Mouse (Mus musculus) left cerebral cortex, adult 8-10 months (tissue): ENCODE data around the gene Tln2. TPM values are rescaled to one million over a fixed set of nuclear protein-coding genes. Genes with fewer than 3 reads are reported as not detected.

Source experiments
- DNase-seq, 2 experiments: peaks; one replicate each; pipeline ENCODE4 v3.0.0; 2022; ENCODE audit warnings: low spot score in 2 of 2
- total RNA-seq, 4 experiments: library from RNA; stranded (reverse); gene quantifications; 2 replicates each; pipeline ENCODE4 v1.2.4; 2022

The Tln2 gene
- total RNA-seq, 4 experiments from 2014 or later: 87.9 to 106 (median 99.3) TPM

GRCm38 (mm10) chr9:67214191-67214985 lies 345.1 kb downstream of the Tln2 start:
- no peak for DNase-seq

- peak in 1 of 2 experiments; percentile 55 for DNase-seq
Measured at GRCm38 (mm10) chr9:67213275-67213674, 346.2 kb downstream of the Tln2 start.

DNA sequence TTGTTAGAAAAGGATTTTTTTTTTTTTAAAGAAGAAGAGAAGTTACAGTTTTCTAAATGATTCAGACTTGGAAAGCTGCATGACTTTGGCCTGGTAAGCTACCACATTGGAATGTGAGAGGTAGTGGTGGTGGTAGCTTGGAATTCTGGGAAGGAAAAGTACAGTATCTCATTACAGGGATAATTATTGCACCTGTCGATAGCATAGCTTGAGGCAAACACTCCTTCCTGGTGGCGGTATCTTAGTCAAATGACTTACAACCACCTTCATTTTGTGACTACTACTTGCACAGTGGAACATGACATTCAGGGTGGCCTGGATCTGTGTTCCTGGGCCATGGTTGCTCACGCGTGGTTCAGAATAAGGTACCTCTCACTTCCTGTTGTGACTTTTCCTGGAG lies 348.3 kb downstream of the Tln2 start:
- DNase-seq: no peak

DNA sequence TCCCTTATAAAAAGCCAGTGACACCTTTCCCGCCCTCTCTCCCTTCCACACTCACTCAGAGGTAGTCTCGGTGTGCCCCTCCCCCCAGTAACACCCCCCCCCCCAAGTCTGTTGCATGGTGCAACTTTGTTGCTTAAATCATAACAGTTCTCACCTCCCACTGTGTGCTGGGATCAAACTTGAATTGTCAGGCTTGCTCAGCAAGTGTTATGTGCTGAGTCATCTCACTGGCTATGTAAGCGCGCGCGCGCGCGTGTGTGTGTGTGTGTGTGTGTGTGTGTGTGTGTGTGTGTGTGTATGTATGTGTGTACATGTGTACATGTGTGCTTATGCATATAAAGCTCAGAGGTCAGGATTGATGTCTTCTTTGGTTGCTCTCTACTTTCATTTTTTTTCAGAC lies 350.1 kb downstream of the Tln2 start:
- no peak for DNase-seq

GRCm38 (mm10) chr9:67208420-67208819 lies 351.1 kb downstream of the Tln2 start:
- DNase-seq: no peak

GRCm38 (mm10) chr9:67205175-67205574 lies 354.3 kb downstream of the Tln2 start:
- no peak for DNase-seq

- no peak for DNase-seq
Measured at GRCm38 (mm10) chr9:67196609-67197008, 362.9 kb downstream of the Tln2 start.

GRCm38 (mm10) chr9:67195306-67195705 lies 364.2 kb downstream of the Tln2 start:
- DNase-seq: no peak

DNA sequence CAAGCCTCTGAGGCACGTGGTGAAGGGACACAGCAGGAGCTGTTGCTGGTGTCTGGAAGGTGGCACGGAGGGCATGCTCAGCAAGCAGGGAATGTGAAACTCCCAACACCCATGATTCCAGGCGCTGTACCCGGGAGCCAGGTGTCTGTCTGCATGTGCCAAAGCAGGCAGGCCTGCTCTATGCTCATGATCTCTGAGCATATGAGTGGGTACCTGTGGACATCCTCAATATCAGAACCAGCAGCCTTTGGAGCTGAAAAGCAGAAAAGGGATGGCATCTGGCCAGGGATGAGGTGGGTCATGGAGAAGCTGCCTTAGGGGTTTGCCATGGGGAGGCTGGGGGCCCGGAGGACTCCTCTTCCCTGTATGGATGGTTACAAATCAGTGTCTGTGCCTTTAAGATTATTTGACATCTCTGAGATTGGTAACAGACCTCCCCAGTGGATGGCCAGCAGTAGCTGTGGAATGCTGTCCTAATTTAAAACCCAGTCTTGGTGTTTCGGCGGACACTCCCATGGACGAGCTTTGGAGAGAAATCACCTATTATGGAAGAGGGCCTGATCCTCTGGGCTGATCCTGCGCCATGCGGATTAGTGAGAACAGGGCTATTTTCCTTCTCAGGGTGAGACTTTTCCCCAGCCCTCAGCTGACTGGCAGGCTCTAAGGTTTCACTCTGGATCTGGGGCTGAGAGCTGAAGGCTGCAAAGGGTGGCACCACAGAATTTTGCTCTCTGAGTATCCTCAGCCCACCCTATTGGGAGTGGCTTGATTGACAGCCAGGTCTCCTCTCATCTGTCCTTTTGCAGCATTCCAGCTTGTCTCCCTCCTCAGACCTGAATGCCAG lies 367.8 kb downstream of the Tln2 start:
- DNase-seq: no peak

DNA sequence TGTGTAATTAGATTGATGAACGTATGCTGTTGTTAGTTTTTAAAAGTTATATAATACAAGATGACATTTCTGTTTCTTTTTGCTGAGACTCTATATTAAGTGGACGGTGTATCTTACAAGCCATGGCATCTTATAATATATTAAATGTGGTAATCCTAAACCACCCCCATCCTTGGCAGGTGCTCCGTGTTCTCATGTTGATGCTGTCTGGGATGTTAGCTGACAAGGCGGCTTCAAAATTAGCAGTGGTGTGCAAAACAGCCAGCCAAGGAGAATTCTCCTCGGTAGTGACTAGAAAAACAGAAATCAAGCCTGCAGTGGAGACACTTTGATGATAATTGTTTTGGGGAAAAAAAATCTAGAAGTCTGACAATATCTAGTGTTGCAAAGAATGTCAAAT lies 371.8 kb downstream of the Tln2 start:
- DNase-seq: no peak

GRCm38 (mm10) chr9:67187182-67187581 lies 372.3 kb downstream of the Tln2 start:
- DNase-seq: no peak

- no peak for DNase-seq
Measured at GRCm38 (mm10) chr9:67184556-67184955, 374.9 kb downstream of the Tln2 start.

- DNase-seq: no peak
Measured at GRCm38 (mm10) chr9:67183520-67183919, 376.0 kb downstream of the Tln2 start.

GRCm38 (mm10) chr9:67182006-67182405 lies 377.5 kb downstream of the Tln2 start:
- DNase-seq: no peak

- DNase-seq: no peak
Measured at GRCm38 (mm10) chr9:67178709-67179108, 380.8 kb downstream of the Tln2 start.

GRCm38 (mm10) chr9:67178203-67178602 lies 381.3 kb downstream of the Tln2 start:
- no peak for DNase-seq

DNA sequence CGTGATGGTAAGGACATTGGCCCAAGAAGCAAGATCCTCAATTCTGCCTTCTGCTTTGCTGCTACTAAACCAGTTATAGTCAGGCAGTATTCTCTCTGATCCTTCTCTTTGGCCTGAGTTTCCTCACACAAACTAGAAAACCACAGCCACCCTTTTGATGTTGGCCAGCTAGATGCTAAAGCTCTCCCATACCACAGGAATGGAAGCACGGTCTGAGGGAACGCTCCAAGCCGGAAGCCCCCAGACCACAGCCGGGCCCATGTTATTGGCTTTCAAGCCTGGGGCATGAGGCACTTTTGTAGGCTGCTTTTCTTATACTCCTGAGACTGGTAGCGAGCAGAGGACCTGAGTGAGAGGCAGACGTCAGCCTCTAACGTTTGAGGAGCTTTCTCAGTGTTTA lies 383.4 kb downstream of the Tln2 start:
- DNase-seq: no peak

DNA sequence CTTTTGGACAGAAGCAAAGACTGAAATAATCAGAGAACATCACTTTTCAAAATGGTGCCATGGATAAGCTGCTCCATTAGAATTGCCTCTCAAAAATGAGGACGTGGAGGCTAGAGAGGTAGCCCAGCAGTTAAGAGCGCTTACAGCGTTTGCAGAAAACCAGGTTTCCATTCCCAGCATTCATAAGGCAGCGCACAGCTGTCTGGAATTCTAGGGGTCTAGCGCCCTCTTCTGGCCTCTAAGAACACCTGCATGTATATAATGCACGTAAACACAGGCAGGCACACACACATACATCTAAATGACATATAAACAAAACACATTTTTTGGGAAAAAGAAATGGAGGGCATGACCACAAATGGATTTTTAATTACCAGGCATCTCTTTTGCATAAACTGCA lies 385.7 kb downstream of the Tln2 start:
- no peak for DNase-seq

GRCm38 (mm10) chr9:67173154-67173553 lies 386.3 kb downstream of the Tln2 start:
- no peak for DNase-seq

DNA sequence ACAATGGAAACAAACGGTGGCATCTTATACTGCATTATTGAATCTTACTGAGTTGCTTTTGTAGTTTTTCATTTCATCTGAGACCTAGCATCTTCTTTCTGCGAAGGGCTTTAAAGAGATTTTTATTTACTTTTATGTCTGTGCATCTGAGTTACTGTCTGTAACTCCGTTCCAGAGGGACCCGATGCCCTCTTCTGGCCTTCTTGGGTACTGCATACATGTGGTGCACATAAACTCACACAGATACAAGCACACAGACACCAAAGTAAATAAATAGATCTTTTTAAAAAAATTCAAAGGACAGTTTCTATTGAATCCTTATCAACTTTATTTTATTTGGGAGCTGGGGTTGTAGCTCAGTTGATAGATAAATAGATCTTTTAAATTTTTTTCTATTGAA lies 388.1 kb downstream of the Tln2 start:
- DNase-seq: no peak

GRCm38 (mm10) chr9:67170759-67171158 lies 388.7 kb downstream of the Tln2 start:
- no peak for DNase-seq

DNA sequence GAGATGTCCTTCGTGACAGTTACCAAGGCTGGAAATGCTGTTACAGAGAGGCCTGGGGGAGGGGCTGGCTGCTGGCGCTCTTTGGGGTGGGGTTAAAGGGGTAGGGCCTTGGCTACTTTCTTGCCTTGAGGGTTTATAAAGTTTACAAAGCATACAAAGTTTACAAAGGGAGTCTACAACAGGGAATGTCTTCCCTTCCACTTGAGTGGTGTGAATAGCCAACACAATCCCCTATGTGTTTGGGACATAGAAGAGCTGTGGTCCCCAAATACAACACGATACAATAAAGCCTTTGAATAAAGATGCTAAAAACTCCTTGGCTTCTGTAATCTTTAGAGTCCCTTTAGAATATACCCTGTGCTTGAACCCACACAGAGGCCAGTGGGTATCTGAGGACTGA lies 389.5 kb downstream of the Tln2 start:
- no peak for DNase-seq
